Mouse (Mus musculus) G1E (cell line): ENCODE data around the gene Gpr108. TPM values are rescaled to one million over a fixed set of nuclear protein-coding genes. Genes with fewer than 3 reads are reported as not detected.
A peak's percentile ranks its signal among the peaks of the same experiment; 100 is the strongest.

ENCODE experiments used
- ATAC-seq: 2 replicates; pipeline ENCODE4 v1.8.0; 2016; ENCODE audit warnings: mild to moderate bottlenecking; ENCODE audit not compliant: insufficient number of reproducible peaks, poor library complexity, low FRiP score, severe bottlenecking; ENCODE audit errors: extremely low read depth
- DNase-seq: peaks from one replicate; pipeline ENCODE4 v3.0.0; 2012; ENCODE audit warnings: low spot score
- H3K27me3 ChIP-seq: 2 replicates; pipeline ENCODE4 v1.6.1; 2012; ENCODE audit warnings: mild to moderate bottlenecking, low read length, inconsistent platforms; ENCODE audit not compliant: insufficient read depth
- H3K36me3 ChIP-seq: replicated peaks from 2 replicates; pipeline ENCODE3; 2012; ENCODE audit warnings: mild to moderate bottlenecking, inconsistent platforms
- H3K4me1 ChIP-seq: 2 replicates; pipeline ENCODE4 v1.6.1; 2012; ENCODE audit warnings: low read depth, low read length, inconsistent platforms, mixed read lengths; ENCODE audit not compliant: insufficient read depth
- H3K4me3 ChIP-seq: 2 replicates; pipeline ENCODE4 v1.5.1; 2012; ENCODE audit warnings: low read depth, mild to moderate bottlenecking, inconsistent platforms, low read length, moderate library complexity, mixed read lengths
- H3K9me3 ChIP-seq: replicated peaks from 2 replicates; pipeline ENCODE4 v1.6.1; 2012; ENCODE audit warnings: inconsistent platforms
- CTCF ChIP-seq: IDR thresholded peaks from 2 replicates; pipeline ENCODE4 v1.5.1; 2012; ENCODE audit warnings: low read depth, low read length, inconsistent platforms, mixed read lengths
- GATA1 ChIP-seq: IDR thresholded peaks from 2 replicates; pipeline ENCODE4 v1.6.1; 2012; ENCODE audit warnings: borderline replicate concordance, low read length, inconsistent platforms, mixed read lengths
- GATA2 ChIP-seq: IDR thresholded peaks from 2 replicates; pipeline ENCODE4 v1.6.1; 2012; ENCODE audit warnings: low read depth, low read length, inconsistent platforms, borderline replicate concordance
- POLR2AphosphoS5 ChIP-seq: IDR thresholded peaks from 2 replicates; pipeline ENCODE4 v1.6.1; 2012; ENCODE audit warnings: low read depth, low read length, inconsistent platforms; ENCODE audit not compliant: insufficient replicate concordance
- TAL1 ChIP-seq: conservative IDR thresholded peaks from 2 replicates; pipeline ENCODE4 v1.6.1; 2012; ENCODE audit warnings: low read depth, low read length, inconsistent platforms, mixed read lengths
- polyA plus RNA-seq: library from polyadenylated mRNA; stranded (reverse); fragments of >175 nt; gene quantifications from 2 replicates; pipeline ENCODE4 v1.2.3, GENCODE M21; 2012
- total RNA-seq, 2 experiments: library from RNA; stranded (forward) in 1 of 2; stranded (reverse) in 1 of 2; fragments of 200-1000 nt in 1 of 2; fragments of >200 nt in 1 of 2; fragmentation: Nextera tagmentation in 1 of 2; gene quantifications; 2 replicates each; pipeline ENCODE4 v1.2.3; 2014 to 2017

Gene Gpr108
- total and polyA plus RNA-seq, 3 experiments: 15.1 to 16.7 (median 15.2) TPM

DNA sequence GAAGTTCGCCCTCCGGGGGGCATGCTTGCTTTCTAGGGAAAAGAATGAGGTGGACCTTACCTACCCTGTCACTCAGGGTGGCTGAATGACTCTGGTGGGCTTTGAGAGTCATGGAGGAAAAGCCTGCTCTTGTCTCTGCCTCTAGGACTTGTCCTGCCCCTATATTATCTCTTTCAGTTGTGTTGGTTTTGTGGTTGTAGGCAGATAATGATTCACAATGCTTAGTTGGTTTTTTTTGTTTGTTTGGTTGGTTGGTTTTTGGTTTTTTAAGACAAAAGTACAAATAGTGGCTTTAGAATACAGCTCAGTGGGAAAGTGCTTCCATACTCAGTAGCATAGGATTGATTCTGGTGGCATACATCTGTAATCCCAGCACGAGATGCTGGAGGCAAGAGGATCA, 19.4 kb downstream of the Gpr108 start:
- Histone ChIP-seq H3K9me3 (no peaks in the 10 kb centered on the region), H3K27me3 (peaks cover 65% of the 10 kb centered on the region), H3K36me3 (peaks cover 2% of the 10 kb centered on the region), H3K4me3 (no peak overlapping the region), H3K4me1 (peaks cover 11% of the 10 kb centered on the region)
- DNase-seq: no peak
- TF ChIP-seq GATA2 (no peak), POLR2AphosphoS5 (no peak), CTCF (no peak), GATA1 (no peak), TAL1 (no peak)
- no peak for ATAC-seq

DNA sequence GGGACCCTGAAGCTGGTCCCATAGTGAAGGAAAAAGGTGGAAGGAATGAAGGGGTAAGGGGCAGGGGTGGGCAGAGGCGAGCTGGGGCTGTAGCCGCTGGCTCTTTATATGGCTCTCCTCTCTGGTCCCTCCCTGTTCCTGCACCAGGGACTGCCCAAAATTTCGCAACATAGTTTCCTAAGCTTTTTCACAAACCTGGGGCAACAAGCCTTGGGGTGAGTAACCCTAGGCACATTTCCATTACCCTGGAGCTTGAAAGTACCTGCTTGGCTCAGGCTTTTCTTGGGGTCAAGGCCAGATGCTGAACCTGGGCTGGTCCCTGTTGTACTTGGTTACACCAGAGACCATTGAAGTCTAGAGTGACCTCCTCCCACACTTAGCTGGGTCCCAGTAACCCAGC, 20.2 kb downstream of the Gpr108 start, which contains the start of gene C3:
TSS of gene C3 (minus strand) at position 123 of the 400 bp plus-strand sequence.
- Histone ChIP-seq H3K36me3 (no peaks in the 10 kb centered on the region), H3K4me1 (peaks cover 19% of the 10 kb centered on the region), H3K9me3 (no peaks in the 10 kb centered on the region), H3K4me3 (no peak within 1 kb of the TSS), H3K27me3 (peaks cover 73% of the 10 kb centered on the region)
- ATAC-seq (no peak), DNase-seq (no peak)
- TF ChIP-seq TAL1: no peak
- TF ChIP-seq POLR2AphosphoS5: no peak

DNA sequence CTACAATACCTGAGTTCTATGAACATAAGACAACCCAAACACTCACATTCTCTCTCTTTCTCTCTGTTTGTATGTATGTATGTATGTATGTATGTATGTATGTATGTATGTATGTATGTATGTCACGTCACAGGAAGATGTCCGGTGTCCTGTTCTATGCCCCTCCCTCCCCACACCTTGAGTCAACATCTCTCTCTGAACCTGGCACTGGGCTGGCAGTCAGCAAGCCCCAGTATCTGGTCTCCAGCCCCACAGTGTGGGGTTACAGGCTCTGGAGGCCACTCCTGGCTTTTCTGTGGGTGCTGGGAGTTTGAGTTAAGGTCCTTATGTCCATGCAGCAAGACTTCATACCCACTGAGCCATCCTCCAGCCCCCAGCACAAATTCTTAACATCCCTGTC, 20.8 kb downstream of the Gpr108 start:
- no peaks in the 10 kb centered on the region for H3K9me3 ChIP-seq
- TF ChIP-seq POLR2AphosphoS5: no peak
- TF ChIP-seq GATA1: no peak
- no peak for TF ChIP-seq TAL1
- no peak for TF ChIP-seq CTCF
- no peak for TF ChIP-seq GATA2
- H3K36me3 ChIP-seq: no peaks in the 10 kb centered on the region
- no peak overlapping the region for H3K4me3 ChIP-seq
- peaks cover 25% of the 10 kb centered on the region for H3K4me1 ChIP-seq
- ATAC-seq: no peak
- no peak for DNase-seq
- H3K27me3 ChIP-seq: peaks cover 76% of the 10 kb centered on the region

DNA sequence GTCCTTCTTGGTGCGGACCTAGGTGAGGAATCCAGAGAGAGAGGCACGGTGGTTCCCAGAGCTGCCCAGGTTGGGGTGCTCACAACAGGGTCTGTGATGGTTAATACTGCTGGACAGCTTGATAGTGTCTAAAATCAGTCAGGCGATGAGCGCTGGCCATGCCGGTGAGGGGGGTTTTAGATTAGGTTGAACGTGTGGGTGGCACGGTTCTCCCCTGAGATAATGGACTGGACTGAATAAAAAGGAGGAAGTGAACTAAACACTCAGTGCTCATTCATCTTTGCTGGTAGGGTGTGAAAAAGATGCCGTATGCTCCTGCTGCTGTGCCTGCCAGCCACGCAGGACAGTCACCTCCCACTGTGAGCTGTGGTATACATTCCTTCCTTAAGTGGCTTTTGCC, 24.9 kb downstream of the Gpr108 start:
- peaks cover 71% of the 10 kb centered on the region for H3K27me3 ChIP-seq
- no peak for DNase-seq
- no peak overlapping the region for H3K4me3 ChIP-seq
- no peaks in the 10 kb centered on the region for H3K9me3 ChIP-seq
- no peak for ATAC-seq
- TF ChIP-seq GATA1 (no peak), POLR2AphosphoS5 (no peak), TAL1 (no peak), GATA2 (no peak), CTCF (no peak)
- no peaks in the 10 kb centered on the region for H3K36me3 ChIP-seq
- peaks cover 41% of the 10 kb centered on the region for H3K4me1 ChIP-seq

DNA sequence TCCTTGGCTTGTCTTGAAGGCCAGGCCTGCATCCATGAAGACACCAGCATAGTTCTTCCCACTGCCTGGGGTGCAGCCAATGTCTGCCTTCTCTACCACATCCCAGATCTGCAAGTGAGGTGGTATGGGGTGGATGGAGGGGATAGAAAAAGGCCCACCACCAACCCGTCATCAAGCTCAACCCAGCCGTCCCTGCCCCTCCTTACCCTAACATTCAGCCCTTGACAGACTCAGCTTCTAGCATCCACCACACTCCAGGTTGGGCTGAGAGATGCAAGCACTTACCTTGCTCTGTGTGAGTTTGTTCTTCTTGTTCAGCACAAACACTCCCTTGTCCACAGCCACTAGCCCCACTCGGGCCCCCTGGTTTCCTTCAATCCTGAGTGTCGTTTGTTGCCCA, 26.3 kb downstream of the Gpr108 start:
- DNase-seq (no peak), ATAC-seq (no peak)
- Histone ChIP-seq H3K4me1 (peaks cover 42% of the 10 kb centered on the region), H3K4me3 (no peak overlapping the region), H3K27me3 (peaks cover 65% of the 10 kb centered on the region), H3K36me3 (no peaks in the 10 kb centered on the region), H3K9me3 (no peaks in the 10 kb centered on the region)
- TF ChIP-seq GATA2 (no peak), GATA1 (no peak), POLR2AphosphoS5 (no peak), CTCF (no peak), TAL1 (no peak)

DNA sequence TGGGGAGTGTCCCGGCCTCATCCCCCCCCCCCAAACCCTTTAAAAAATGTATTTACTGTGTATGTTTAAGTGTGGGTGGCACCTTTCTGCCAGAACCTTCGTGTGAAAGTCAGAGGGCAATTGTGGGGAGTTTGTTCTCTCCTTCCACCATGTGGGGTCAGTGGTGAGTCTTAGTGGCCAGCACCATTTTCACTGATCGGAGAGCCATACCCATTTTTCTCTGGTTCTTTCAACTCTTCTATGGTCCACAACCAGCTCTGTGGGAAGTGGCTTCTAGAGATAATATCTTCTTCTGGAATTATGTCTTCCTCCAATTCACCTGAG, 28.4 kb downstream of the Gpr108 start:
- ATAC-seq: no peak
- no peaks in the 10 kb centered on the region for H3K9me3 ChIP-seq
- DNase-seq: no peak
- no peaks in the 10 kb centered on the region for H3K36me3 ChIP-seq
- H3K4me1 ChIP-seq: peaks cover 45% of the 10 kb centered on the region
- H3K4me3 ChIP-seq: no peak overlapping the region
- H3K27me3 ChIP-seq: peaks cover 64% of the 10 kb centered on the region
- TF ChIP-seq CTCF (no peak), TAL1 (no peak), POLR2AphosphoS5 (no peak), GATA2 (no peak)

DNA sequence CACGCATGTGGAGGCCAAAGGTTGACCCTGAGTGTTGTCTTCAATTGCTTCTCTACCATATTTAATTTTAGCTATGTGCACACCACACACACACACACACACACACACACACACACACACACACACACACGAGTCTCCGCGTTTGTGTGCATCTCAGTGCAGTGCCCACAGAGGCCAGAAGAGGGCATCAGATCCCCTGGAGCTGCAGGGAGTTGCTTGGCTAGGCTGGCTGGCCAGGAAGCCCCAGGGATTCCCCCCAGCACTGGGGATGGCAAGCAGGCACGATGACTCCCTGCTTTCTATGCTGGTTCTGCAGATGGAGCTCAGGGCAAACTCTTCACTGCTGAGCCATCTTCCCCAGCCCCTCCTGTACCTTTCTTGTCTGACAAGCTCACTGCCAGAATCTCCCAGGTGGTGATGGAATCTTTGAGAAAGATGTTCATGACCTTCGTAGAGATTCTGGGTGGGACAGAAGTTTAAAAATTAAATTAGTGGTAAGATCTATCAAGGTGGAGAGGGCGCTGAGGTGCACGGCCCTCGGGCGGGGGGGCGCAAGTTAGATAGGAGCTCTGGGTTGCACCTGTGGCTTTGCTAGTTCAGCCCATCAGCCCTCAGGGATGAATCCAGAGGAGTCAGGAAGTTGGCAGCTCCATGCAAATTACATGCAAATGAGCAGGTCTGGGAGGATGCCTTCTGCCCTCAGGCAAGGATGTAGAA, 28.9 kb downstream of the Gpr108 start:
- ATAC-seq (no peak), DNase-seq (no peak)
- H3K4me3 ChIP-seq: no peak overlapping the region
- H3K27me3 ChIP-seq: peaks cover 66% of the 10 kb centered on the region
- H3K4me1 ChIP-seq: peaks cover 45% of the 10 kb centered on the region
- H3K36me3 ChIP-seq: no peaks in the 10 kb centered on the region
- TF ChIP-seq CTCF (peak; percentile 57), POLR2AphosphoS5 (no peak)
- H3K9me3 ChIP-seq: no peaks in the 10 kb centered on the region
